ENCODE assay signal across 13 mouse cellular contexts in the genomic region with DNA sequence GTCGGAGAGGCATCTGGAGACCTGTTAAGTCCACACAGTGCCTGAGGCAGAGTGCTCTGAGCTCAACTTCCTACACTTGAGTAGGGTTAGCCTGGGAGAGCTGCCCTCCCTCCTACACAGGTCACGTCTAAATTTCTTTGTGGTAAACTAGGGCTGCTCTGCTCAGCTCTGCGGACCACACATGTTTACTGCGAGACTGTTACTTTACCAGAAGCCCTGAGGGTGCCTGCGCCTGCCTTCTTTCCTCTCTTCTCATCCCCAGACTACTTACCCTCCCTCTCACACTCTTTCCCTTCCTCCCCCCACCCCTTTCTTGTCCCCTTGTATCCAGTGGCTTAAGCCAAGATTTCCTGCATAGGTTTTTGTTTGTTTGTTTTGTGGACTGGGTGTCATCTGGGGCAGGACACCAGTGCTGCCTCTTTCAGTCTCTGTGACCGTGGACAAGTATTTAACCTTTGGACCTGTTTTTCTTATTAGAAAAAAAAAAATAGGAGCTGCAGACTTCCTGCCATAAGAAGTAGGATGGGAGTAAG.
DNase-seq lines count a peak whose midpoint lies in the region; ATAC-seq lines count a peak whose summit lies in the region.
"Had no signal": no experiment of that assay in that cellular context is flagged by ENCODE, and none has a peak within 500 bp of the region (broad histone marks: within the 10 kb centered on the region; RNA-seq: fewer than 3 reads in every experiment).

No protein-coding gene starts in this region.

- H3K9me3 ChIP-seq in forebrain, embryonic 12.5 days = no peaks in the 10 kb centered on the region
- H3K9me3 ChIP-seq in forebrain, embryonic 14.5 days (replicated peaks; ENCODE audit: control insufficient read depth, low read length) = no peaks in the 10 kb centered on the region
- no peaks in the 10 kb centered on the region for H3K9me3 ChIP-seq in limb, embryonic 11.5 days (ENCODE audit: control insufficient read depth, low read length)
- H3K9me3 ChIP-seq: heart, embryonic 10.5 days; lung, embryonic 15.5 days; midbrain, embryonic 13.5 days had no signal

- DNase-seq in forebrain, embryonic 14.5 days (ENCODE audit: low spot score) = no peak
- peak; percentile 53 for DNase-seq in embryo, embryonic 10 days (ENCODE audit: low spot score)
- DNase-seq in kidney, adult 18-20 months = peak; percentile 21
- DNase-seq in limb, embryonic 11.5 days (ENCODE audit: low spot score) = peak; percentile 41
- DNase-seq in cerebellum, adult 11 months = no peak
- DNase-seq in natural killer cell, adult 2 months (ENCODE audit: low spot score in 2 of 2) = no peak
- DNase-seq in adrenal gland, postnatal 25 days = no peak
- DNase-seq: cerebellum, postnatal 14 days; right cerebral cortex, postnatal 25 days had no signal

- no peaks in the 10 kb centered on the region for H3K36me3 ChIP-seq in forebrain, embryonic 12.5 days (replicated peaks)
- no peaks in the 10 kb centered on the region for H3K36me3 ChIP-seq in forebrain, embryonic 14.5 days (ENCODE audit: control insufficient read depth, insufficient read depth, low read length)
- H3K36me3 ChIP-seq in limb, embryonic 11.5 days (ENCODE audit: control insufficient read depth, insufficient read depth, low read length) = no peaks in the 10 kb centered on the region
- H3K36me3 ChIP-seq: heart, embryonic 10.5 days; lung, embryonic 15.5 days; midbrain, embryonic 13.5 days had no signal

- no peak overlapping the region for H3K9ac ChIP-seq in forebrain, embryonic 12.5 days
- no peak overlapping the region for H3K9ac ChIP-seq in forebrain, embryonic 14.5 days (ENCODE audit: low read length)
- no peak overlapping the region for H3K9ac ChIP-seq in limb, embryonic 11.5 days (ENCODE audit: low read length)
- H3K9ac ChIP-seq: lung, embryonic 15.5 days; midbrain, embryonic 13.5 days had no signal

- H3K27me3 ChIP-seq in forebrain, embryonic 12.5 days = no peaks in the 10 kb centered on the region
- H3K27me3 ChIP-seq in forebrain, embryonic 14.5 days (replicated peaks; ENCODE audit: control insufficient read depth, insufficient read depth, low read length) = no peaks in the 10 kb centered on the region
- H3K27me3 ChIP-seq in limb, embryonic 11.5 days (ENCODE audit: control insufficient read depth, insufficient read depth, low read length) = no peaks in the 10 kb centered on the region
- H3K27me3 ChIP-seq: lung, embryonic 15.5 days; midbrain, embryonic 13.5 days had no signal

- no peaks in the 10 kb centered on the region; the same call in 1 of the 2 replicates for H3K4me1 ChIP-seq in forebrain, embryonic 12.5 days
- H3K4me1 ChIP-seq in forebrain, embryonic 14.5 days (ENCODE audit: control insufficient read depth, insufficient read depth, low read length) = no peaks in the 10 kb centered on the region
- H3K4me1 ChIP-seq in limb, embryonic 11.5 days (ENCODE audit: control insufficient read depth, insufficient read depth, low read length) = peaks cover 12% of the 10 kb centered on the region
- H3K4me1 ChIP-seq: midbrain, embryonic 13.5 days had no signal

- no peak overlapping the region for H3K4me2 ChIP-seq in forebrain, embryonic 12.5 days
- H3K4me2 ChIP-seq in forebrain, embryonic 14.5 days (ENCODE audit: low read length) = no peak overlapping the region
- no peak overlapping the region for H3K4me2 ChIP-seq in limb, embryonic 11.5 days (ENCODE audit: low read depth, severe bottlenecking)
- H3K4me2 ChIP-seq: lung, embryonic 15.5 days; midbrain, embryonic 13.5 days had no signal

- H3K27ac ChIP-seq in forebrain, embryonic 12.5 days = 0 out of 2 replicates have a peak overlapping the region, but pooled peaks have one; percentile 13
- H3K27ac ChIP-seq in forebrain, embryonic 14.5 days (ENCODE audit: low read depth, low read length) = no peak overlapping the region
- peak overlapping the region; percentile 26; the same call in 1 of the 2 replicates for H3K27ac ChIP-seq in limb, embryonic 11.5 days (replicated peaks; ENCODE audit: low read depth, low read length)
- H3K27ac ChIP-seq: lung, embryonic 15.5 days; midbrain, embryonic 13.5 days had no signal

- WGBS in forebrain, embryonic 12.5 days = 61% methylated on average over 6 of the region's 6 CpGs
- 71% methylated on average over 6 of the region's 6 CpGs for WGBS in forebrain, embryonic 14.5 days
- WGBS in limb, embryonic 11.5 days = 19% methylated on average over 6 of the region's 6 CpGs

- no peak overlapping the region for H3K4me3 ChIP-seq in forebrain, embryonic 12.5 days (replicated peaks)
- H3K4me3 ChIP-seq in forebrain, embryonic 14.5 days (ENCODE audit: low read depth, low read length) = no peak overlapping the region
- no peak overlapping the region for H3K4me3 ChIP-seq in limb, embryonic 11.5 days (ENCODE audit: low read depth, low read length)
- H3K4me3 ChIP-seq: heart, embryonic 10.5 days; lung, embryonic 15.5 days; midbrain, embryonic 13.5 days had no signal

- no peak for ATAC-seq in forebrain, embryonic 12.5 days (ENCODE audit: low FRiP score)
- no peak for ATAC-seq in forebrain, embryonic 14.5 days
- ATAC-seq in limb, embryonic 11.5 days (ENCODE audit: insufficient number of reproducible peaks, low FRiP score, low TSS enrichment, low read depth) = no peak
- ATAC-seq: midbrain, embryonic 13.5 days had no signal

Comparison
In these comparisons a context has a peak if more than half of its experiments do, and no peak if none do; other contexts are left out.
1. DNase-seq: peak in embryo, embryonic 10 days (single experiment), kidney, adult 18-20 months (single experiment) and limb, embryonic 11.5 days (single experiment); none in forebrain, embryonic 14.5 days (single experiment), cerebellum, adult 11 months (single experiment), natural killer cell, adult 2 months (0 of 2) and adrenal gland, postnatal 25 days (single experiment).